12 mouse cellular contexts compared by ENCODE assay signal in genomic region chr1:165105270-165106010, GRCm38 (mm10). TPM values are rescaled to one million over a fixed set of nuclear protein-coding genes. Genes with fewer than 3 reads are reported as not detected.
DNase-seq lines count a peak whose midpoint lies in the region; ATAC-seq and TF ChIP-seq lines count a peak whose summit lies in the region.
"Had no signal": no experiment of that assay in that cellular context is flagged by ENCODE, and none has a peak within 500 bp of the region (broad histone marks: within the 10 kb centered on the region; RNA-seq: fewer than 3 reads in every experiment).

No protein-coding gene starts in this region.

- H3K4me3 ChIP-seq in midbrain, embryonic 13.5 days (replicated peaks): no peak overlapping the region
- H3K4me3 ChIP-seq in midbrain, embryonic 10.5 days: no peak overlapping the region
- no peak overlapping the region for H3K4me3 ChIP-seq in hindbrain, postnatal 0 days (ENCODE audit: low read length)
- no peak overlapping the region for H3K4me3 ChIP-seq in neural tube, embryonic 15.5 days (replicated peaks)

- H3K36me3 ChIP-seq in midbrain, embryonic 13.5 days: no peaks in the 10 kb centered on the region
- no peaks in the 10 kb centered on the region for H3K36me3 ChIP-seq in midbrain, embryonic 10.5 days
- H3K36me3 ChIP-seq in hindbrain, postnatal 0 days (ENCODE audit: insufficient read depth, low read length): no peaks in the 10 kb centered on the region
- no peaks in the 10 kb centered on the region for H3K36me3 ChIP-seq in neural tube, embryonic 15.5 days

- peak overlapping the region; percentile 37; the same call in 1 of the 2 replicates for H3K27ac ChIP-seq in midbrain, embryonic 13.5 days
- H3K27ac ChIP-seq in midbrain, embryonic 10.5 days (replicated peaks): no peak overlapping the region; the same call in 1 of the 2 replicates
- H3K27ac ChIP-seq in hindbrain, postnatal 0 days: no peak overlapping the region
- H3K27ac ChIP-seq in neural tube, embryonic 15.5 days (replicated peaks): peak overlapping the region; percentile 25; the same call in 1 of the 2 replicates
- H3K27ac ChIP-seq: macrophage had no signal

- DNase-seq in heart, adult 11 months: peak; percentile 62
- DNase-seq in heart, postnatal 25 days (ENCODE audit: low spot score): no peak
- no peak for DNase-seq in midbrain, embryonic 10.5 days (ENCODE audit: low spot score)
- peak; percentile 28 for DNase-seq in hindbrain, postnatal 0 days (ENCODE audit: low spot score)
- no peak for DNase-seq in cerebellum, adult 11-12 months
- DNase-seq in kidney, adult 11 months: no peak
- DNase-seq: embryo, embryonic 11 days; gastrocnemius, postnatal 10 days had no signal

- H3K9me3 ChIP-seq in midbrain, embryonic 13.5 days: no peaks in the 10 kb centered on the region
- no peaks in the 10 kb centered on the region for H3K9me3 ChIP-seq in midbrain, embryonic 10.5 days (replicated peaks)
- H3K9me3 ChIP-seq in hindbrain, postnatal 0 days (ENCODE audit: low read length): no peaks in the 10 kb centered on the region
- no peaks in the 10 kb centered on the region for H3K9me3 ChIP-seq in neural tube, embryonic 15.5 days (replicated peaks)

- H3K9ac ChIP-seq in midbrain, embryonic 13.5 days (replicated peaks): no peak overlapping the region
- H3K9ac ChIP-seq in hindbrain, postnatal 0 days (replicated peaks; ENCODE audit: low read length): no peak overlapping the region
- H3K9ac ChIP-seq in neural tube, embryonic 15.5 days (replicated peaks): no peak overlapping the region

- WGBS in midbrain, embryonic 13.5 days: 71% methylated on average over 9 of the region's 9 CpGs
- WGBS in midbrain, embryonic 10.5 days: 82% methylated on average over 9 of the region's 9 CpGs
- WGBS in hindbrain, postnatal 0 days: 46% methylated on average over 9 of the region's 9 CpGs
- WGBS in neural tube, embryonic 15.5 days: 49% methylated on average over 9 of the region's 9 CpGs

- no peaks in the 10 kb centered on the region for H3K27me3 ChIP-seq in midbrain, embryonic 13.5 days
- no peaks in the 10 kb centered on the region for H3K27me3 ChIP-seq in midbrain, embryonic 10.5 days (ENCODE audit: low read depth, poor library complexity, severe bottlenecking)
- H3K27me3 ChIP-seq in hindbrain, postnatal 0 days (ENCODE audit: insufficient read depth, low read length): no peaks in the 10 kb centered on the region
- H3K27me3 ChIP-seq in neural tube, embryonic 15.5 days (replicated peaks): no peaks in the 10 kb centered on the region

- intact Hi-C loops in heart, postnatal 25 days (cut with DNase I): no loop called here

- ATAC-seq in midbrain, embryonic 13.5 days: no peak; the same call in 1 of the 2 replicates
- no peak for ATAC-seq in hindbrain, postnatal 0 days
- ATAC-seq in neural tube, embryonic 15.5 days (ENCODE audit: low FRiP score): peak; percentile 60

- no peak overlapping the region for H3K4me2 ChIP-seq in midbrain, embryonic 13.5 days (replicated peaks)
- no peak overlapping the region for H3K4me2 ChIP-seq in hindbrain, postnatal 0 days (ENCODE audit: low read depth, low read length)
- no peak overlapping the region for H3K4me2 ChIP-seq in neural tube, embryonic 15.5 days

- H3K4me1 ChIP-seq in midbrain, embryonic 13.5 days (replicated peaks): peaks cover 29% of the 10 kb centered on the region
- peaks cover 14% of the 10 kb centered on the region for H3K4me1 ChIP-seq in midbrain, embryonic 10.5 days
- H3K4me1 ChIP-seq in hindbrain, postnatal 0 days (ENCODE audit: insufficient read depth, low read length): peaks cover 12% of the 10 kb centered on the region
- peaks cover 19% of the 10 kb centered on the region for H3K4me1 ChIP-seq in neural tube, embryonic 15.5 days

- no peak for TF ChIP-seq CTCF in hindbrain, postnatal 0 days (IDR thresholded peaks at IDR 0.05; ENCODE audit: low read depth)

RNA-seq across cellular contexts. Expression of gene Tbx19, which starts 55.1 kb away (rescaled TPM):
- not detected for total RNA-seq in heart, postnatal 25 days (2021)
- polyA plus RNA-seq in midbrain, embryonic 13.5 days (2015; fragmentation: Nextera tagmentation; extraction: Ambion mirVana): 0.08 TPM in 1 of 2 replicates, not detected in the other
- not detected in 2 replicates for polyA plus RNA-seq in midbrain, embryonic 10.5 days (2016; fragmentation: Nextera tagmentation; extraction: Ambion mirVana)
- not detected in 2 replicates for total RNA-seq in hindbrain, postnatal 0 days (2014; rRNA removed)
- not detected in 2 replicates for polyA plus RNA-seq in hindbrain, postnatal 0 days (2015; fragmentation: Nextera tagmentation; extraction: Ambion mirVana)
- polyA plus RNA-seq in neural tube, embryonic 15.5 days (2015; fragmentation: Nextera tagmentation; extraction: Ambion mirVana): 0.36 TPM in 1 of 2 replicates, not detected in the other
- total RNA-seq: layer of hippocampus, adult 18-20 months had no signal
- polyA plus RNA-seq: macrophage had no signal

Comparison
In these comparisons a context has a peak if more than half of its experiments do, and no peak if none do; other contexts are left out.
1. DNase-seq: peak in heart, adult 11 months (single experiment) and hindbrain, postnatal 0 days (single experiment); none in heart, postnatal 25 days (single experiment), midbrain, embryonic 10.5 days (single experiment), cerebellum, adult 11-12 months (single experiment) and kidney, adult 11 months (single experiment).
2. H3K27ac ChIP-seq: peak in midbrain, embryonic 13.5 days (single experiment) and neural tube, embryonic 15.5 days (single experiment); none in midbrain, embryonic 10.5 days (single experiment) and hindbrain, postnatal 0 days (single experiment).